Mouse (Mus musculus) CD4-positive naive resting alpha-beta T cell, adult 76 days (primary cell): ENCODE measurements around the gene Tmem132e. TPM values are rescaled to one million over a fixed set of nuclear protein-coding genes. Genes with fewer than 3 reads are reported as not detected.

Experiments used
- total RNA-seq: library from RNA; stranded (reverse); gene quantifications from one replicate; pipeline ENCODE4 v1.2.4, GENCODE M21; 2023

Gene Tmem132e
- total RNA-seq, result not detected

DNA sequence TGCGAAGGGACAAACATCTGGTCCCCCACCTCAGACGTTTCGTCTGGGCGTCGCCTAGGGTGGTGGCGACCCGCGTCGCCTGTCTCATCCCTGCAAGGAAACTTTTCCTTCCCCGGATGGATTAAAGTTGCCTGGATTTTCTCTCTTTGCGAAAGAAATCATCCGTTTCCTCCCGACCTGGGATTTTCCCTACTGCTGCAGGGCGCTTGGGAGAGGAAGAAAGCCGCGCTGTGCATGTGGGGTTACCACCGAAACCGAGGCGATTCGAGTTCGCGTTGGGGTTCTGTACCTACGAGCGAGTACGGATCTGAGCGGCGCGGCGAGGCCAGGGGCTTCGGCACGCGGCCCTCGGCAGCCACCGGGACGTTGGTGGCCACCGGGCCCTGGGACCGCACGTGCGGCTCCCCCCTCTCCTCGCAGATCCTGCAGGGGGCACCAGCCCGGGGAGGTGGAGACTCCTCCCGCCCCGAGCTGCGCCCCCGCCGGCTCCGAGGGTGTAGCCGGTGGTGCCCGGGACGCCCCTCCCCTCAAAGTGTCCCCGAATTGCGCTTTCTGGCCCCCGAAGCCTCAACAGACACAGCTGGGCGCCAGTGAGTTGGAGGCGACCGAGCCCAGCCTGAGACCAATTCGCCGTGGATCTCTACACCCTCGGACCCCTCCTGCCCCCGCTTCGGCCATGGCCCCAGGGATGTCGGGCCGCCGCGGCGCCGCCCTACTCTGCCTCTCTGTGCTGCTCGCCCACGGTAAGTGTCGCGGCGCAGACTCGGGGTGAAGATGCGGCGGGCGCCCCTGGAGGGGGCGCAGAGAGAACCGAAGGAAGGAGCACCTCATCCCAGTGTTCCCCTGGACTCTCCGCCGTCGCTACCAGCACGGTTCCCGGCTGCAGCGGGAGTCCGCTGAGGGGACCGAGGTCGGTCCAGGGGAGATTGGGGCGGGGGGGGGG lies at the start of gene Tmem132e:
Gene Tmem132e, plus strand, starts transcription at position 530 of the 943 bp plus-strand sequence.

Other genes with a start within 250 kb of the Tmem132e start
- gene Ccl1, start 83.2 kb upstream of the Tmem132e start, total RNA-seq, result not detected